Mouse (Mus musculus) midbrain, embryonic 13.5 days (tissue): ENCODE measurements around the gene Pirb. TPM values are rescaled to one million over a fixed set of nuclear protein-coding genes. Genes with fewer than 3 reads are reported as not detected.

Source experiments
- ATAC-seq: fragments of 200-750 bp; cut with Nextera tagmentation; 2 replicates; pipeline ENCODE4 v1.8.0; 2017; ENCODE audit warnings: mild to moderate bottlenecking, moderate TSS enrichment, moderate library complexity
- H3K27ac ChIP-seq: fragments of 300-500 bp; sonication (generic); 2 replicates; pipeline ENCODE4 v1.5.1; 2015; ENCODE audit warnings: inconsistent platforms, mild to moderate bottlenecking, moderate library complexity
- H3K27me3 ChIP-seq: fragments of 300-500 bp; sonication (generic); 2 replicates; pipeline ENCODE4 v1.6.1; 2015; ENCODE audit warnings: mild to moderate bottlenecking, inconsistent platforms
- H3K36me3 ChIP-seq: fragments of 300-500 bp; sonication (generic); 2 replicates; pipeline ENCODE4 v1.6.1; 2015; ENCODE audit warnings: mild to moderate bottlenecking, inconsistent platforms
- H3K4me1 ChIP-seq: fragments of 300-500 bp; sonication (generic); replicated peaks from 2 replicates; pipeline ENCODE4 v1.6.1; 2015; ENCODE audit warnings: inconsistent platforms
- H3K4me2 ChIP-seq: fragments of 300-500 bp; sonication (generic); replicated peaks from 2 replicates; pipeline ENCODE4 v1.6.1; 2015; ENCODE audit warnings: moderate library complexity, mild to moderate bottlenecking, inconsistent platforms
- H3K4me3 ChIP-seq: fragments of 300-500 bp; sonication (generic); replicated peaks from 2 replicates; pipeline ENCODE4 v1.5.1; 2015; ENCODE audit warnings: mild to moderate bottlenecking, inconsistent platforms
- H3K9ac ChIP-seq: fragments of 300-500 bp; sonication (generic); replicated peaks from 2 replicates; pipeline ENCODE4 v1.6.1; 2015; ENCODE audit warnings: mild to moderate bottlenecking, inconsistent platforms
- H3K9me3 ChIP-seq: fragments of 300-500 bp; sonication (generic); 2 replicates; pipeline ENCODE4 v1.6.1; 2016; ENCODE audit warnings: mild to moderate bottlenecking, inconsistent platforms
- WGBS: fragments of 180-500 bp; shearing (Covaris S2); methylation state at CpG from one replicate; pipeline ENCODE4 v1.1.7; 2015; 5-methylcytosine and 5-hydroxymethylcytosine counted together
- polyA plus RNA-seq: library from polyadenylated mRNA; unstranded; fragments of >200 nt; fragmentation: Nextera tagmentation; extraction: Ambion mirVana; gene quantifications from 2 replicates; pipeline ENCODE4 v1.2.1, GENCODE M21; 2015

Gene Pirb
- polyA plus RNA-seq, 1 experiment from 2014 or later: 0.15 TPM

DNA sequence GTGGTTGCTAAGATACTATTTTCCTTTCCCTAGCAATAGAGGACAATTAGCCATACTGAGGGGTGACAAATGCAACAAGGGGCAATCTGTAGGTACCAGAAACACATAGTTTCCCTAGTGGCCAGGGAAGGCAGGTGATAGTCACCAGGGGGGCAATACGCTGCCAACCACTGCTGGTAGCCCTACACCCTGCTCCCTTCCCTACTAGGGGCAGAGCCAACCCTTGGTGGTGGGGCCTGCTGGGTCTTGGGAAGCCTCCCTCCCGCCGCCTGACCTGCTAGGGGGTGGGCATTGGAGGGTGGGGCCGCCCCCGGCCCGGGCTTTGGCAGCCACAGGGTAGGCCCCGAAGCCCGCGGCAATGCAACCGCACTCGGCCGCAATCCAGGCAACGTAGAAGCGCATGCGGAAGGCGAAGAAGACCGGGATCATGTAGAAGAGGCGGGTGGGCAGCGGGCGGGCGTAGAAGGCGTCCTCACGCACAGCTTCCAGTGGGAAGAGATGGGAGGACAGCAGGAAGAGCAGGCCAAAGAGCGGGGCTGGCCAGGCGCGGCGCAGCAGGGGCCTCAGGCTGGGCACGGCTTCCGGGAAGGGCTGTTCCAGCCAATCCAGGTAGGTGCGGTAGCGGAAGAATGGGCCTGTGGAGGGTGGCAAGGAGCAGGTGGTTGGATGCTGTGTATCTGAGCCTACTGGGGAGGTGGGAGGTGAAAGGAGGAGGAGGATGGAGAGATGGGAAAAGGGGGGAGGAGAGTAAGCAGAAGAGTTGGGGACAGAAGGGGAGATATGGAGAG is 34.6 kb downstream of the Pirb start:
- 83% methylated on average over 31 of the region's 31 CpGs for WGBS
- ATAC-seq: no peak
- H3K36me3 ChIP-seq: peaks cover 49% of the 10 kb centered on the region
- no peaks in the 10 kb centered on the region for H3K27me3 ChIP-seq
- H3K9ac ChIP-seq: no peak overlapping the region
- peak overlapping the region; percentile 85 for H3K27ac ChIP-seq
- H3K4me2 ChIP-seq: no peak overlapping the region
- H3K9me3 ChIP-seq: no peaks in the 10 kb centered on the region
- no peak overlapping the region for H3K4me3 ChIP-seq
- peaks cover 24% of the 10 kb centered on the region for H3K4me1 ChIP-seq

DNA sequence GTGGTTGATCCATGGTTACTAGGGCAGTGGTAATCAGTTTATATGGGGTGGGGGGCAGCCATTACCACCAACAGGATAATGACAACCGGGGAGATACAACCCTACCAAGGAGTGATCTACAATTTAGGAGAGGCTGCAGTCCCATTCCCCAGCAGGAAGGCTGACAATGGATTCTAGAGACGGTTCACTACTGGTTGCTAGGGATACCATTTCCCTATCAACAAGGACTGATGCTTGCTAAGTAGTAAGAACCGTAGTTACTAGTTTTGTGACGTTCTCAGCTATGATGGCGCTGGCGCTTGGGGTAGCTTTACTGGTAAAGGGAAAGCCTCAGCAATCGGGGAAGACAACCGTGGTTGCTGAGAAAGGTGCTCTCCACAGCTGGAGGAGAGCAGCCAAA is 35.5 kb downstream of the Pirb start:
- Histone ChIP-seq H3K36me3 (peaks cover 51% of the 10 kb centered on the region), H3K9ac (peak overlapping the region; percentile 36), H3K4me2 (no peak overlapping the region), H3K27me3 (no peaks in the 10 kb centered on the region), H3K9me3 (no peaks in the 10 kb centered on the region), H3K27ac (peak overlapping the region; percentile 85), H3K4me3 (no peak overlapping the region), H3K4me1 (peaks cover 24% of the 10 kb centered on the region)
- 62% methylated on average over 8 of the region's 8 CpGs for WGBS
- peak; percentile 32; the same call in 1 of the 2 replicates for ATAC-seq

DNA sequence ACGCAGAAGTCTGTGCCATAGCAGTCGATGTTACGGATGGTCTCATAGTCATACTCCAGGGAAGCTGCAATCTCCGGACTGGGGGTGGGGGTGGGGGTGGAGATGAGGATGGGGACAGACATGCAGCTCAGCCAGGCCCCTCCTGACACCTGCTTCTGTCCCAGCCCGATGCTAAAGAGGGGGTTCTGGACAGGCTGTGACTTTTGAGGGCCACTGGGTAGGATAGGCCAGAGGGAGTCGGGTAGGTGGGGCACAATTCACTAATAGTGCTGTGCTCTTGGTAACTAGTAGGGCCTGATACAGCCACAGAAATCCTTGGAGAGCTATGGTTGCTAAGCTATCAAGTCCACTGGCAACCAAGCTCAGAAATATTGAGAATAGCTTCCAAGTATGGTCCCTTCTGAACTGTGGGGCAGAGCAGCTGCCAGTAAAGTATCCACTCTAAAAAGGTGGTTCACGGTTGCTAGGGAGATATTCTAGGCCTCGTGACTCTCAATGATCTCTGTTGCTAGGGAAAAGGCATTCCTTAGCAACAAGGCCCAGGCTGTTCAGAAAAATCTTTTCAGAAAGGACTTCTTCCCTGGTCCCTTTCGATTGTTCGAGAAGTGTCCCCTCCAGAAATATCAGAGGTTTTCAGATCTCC is 36.2 kb downstream of the Pirb start:
- Histone ChIP-seq H3K4me3 (no peak overlapping the region), H3K9me3 (no peaks in the 10 kb centered on the region), H3K27me3 (no peaks in the 10 kb centered on the region), H3K36me3 (peaks cover 51% of the 10 kb centered on the region), H3K4me2 (no peak overlapping the region; the same call in 1 of the 2 replicates), H3K4me1 (peaks cover 24% of the 10 kb centered on the region), H3K9ac (peak overlapping the region; percentile 36), H3K27ac (peak overlapping the region; percentile 85)
- ATAC-seq: peak; percentile 77
- 53% methylated on average over 10 of the region's 10 CpGs for WGBS

DNA sequence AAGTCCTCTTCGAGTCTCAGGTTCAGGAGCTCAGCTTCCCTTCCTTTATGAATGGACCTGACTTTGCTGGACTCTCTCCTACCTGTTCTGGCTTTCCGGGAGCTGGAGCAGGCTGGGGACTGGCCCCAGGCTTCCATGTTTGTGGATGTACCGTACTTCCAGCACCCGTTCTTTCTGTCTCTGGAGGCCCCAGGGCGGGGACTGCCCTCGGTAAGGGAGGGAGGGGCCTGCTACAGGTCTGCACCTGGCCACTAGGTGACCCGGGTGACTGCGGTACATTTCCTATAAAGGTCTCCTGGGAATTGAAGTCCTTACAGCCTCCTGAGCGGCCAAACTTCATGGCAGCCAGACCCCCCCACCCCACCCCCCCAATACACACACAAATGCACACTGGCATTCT is 42.8 kb downstream of the Pirb start, which contains the start of gene Tmc4:
TSS of gene Tmc4 (minus strand) at position 212 of the 400 bp plus-strand sequence.
- no peak within 1 kb of the TSS for H3K4me2 ChIP-seq
- no peaks in the 10 kb centered on the region for H3K27me3 ChIP-seq
- no peak within 1 kb of the TSS for H3K27ac ChIP-seq
- WGBS: 58% methylated on average over 9 of the region's 9 CpGs
- H3K9ac ChIP-seq: no peak within 1 kb of the TSS; the same call in 1 of the 2 replicates
- ATAC-seq: no peak
- H3K4me1 ChIP-seq: no peaks in the 10 kb centered on the region
- no peaks in the 10 kb centered on the region for H3K9me3 ChIP-seq
- no peak within 1 kb of the TSS for H3K4me3 ChIP-seq
- peaks cover 12% of the 10 kb centered on the region for H3K36me3 ChIP-seq

DNA sequence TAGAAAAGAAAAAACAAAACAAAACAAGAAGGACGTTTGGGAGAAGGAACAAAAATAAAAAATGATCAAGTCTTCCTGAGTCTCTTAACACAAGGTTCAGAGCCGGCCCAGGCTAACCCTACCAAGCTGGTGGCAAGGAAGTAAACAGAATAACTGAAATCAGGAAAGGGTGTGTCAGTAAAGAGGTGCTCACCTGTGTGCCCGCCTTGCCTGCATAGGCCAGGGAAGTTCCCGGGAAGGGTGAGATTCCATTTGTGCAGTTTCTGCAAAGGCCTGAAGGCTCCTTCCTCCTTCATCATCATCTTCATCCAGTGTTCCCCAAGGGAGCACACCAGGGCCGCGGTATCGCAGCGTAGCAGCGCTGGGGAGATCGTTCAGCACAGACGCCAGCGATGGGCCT is 43.8 kb downstream of the Pirb start:
- Histone ChIP-seq H3K27ac (no peak overlapping the region), H3K4me1 (no peaks in the 10 kb centered on the region), H3K27me3 (no peaks in the 10 kb centered on the region), H3K36me3 (peaks cover 9% of the 10 kb centered on the region), H3K4me2 (no peak overlapping the region), H3K9ac (no peak overlapping the region; the same call in 1 of the 2 replicates), H3K4me3 (no peak overlapping the region), H3K9me3 (no peaks in the 10 kb centered on the region)
- WGBS: 92% methylated on average over 12 of the region's 12 CpGs
- ATAC-seq: no peak

DNA sequence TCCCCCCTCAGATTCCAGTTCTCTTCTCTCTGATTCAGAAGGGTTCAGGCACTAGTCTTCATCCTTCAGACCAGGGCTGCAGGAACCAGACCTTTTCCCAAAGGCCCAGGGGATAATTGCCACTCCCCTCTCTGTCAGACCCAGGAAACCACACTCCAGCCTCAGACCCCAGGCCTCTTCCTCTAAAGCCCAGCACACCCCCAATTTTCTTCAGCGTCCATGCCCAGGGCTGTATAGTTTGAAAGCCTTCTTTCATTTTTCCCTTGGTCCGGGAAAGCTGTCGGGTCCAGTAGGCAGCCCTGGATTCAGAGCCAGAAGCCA is 45.0 kb downstream of the Pirb start:
- no peaks in the 10 kb centered on the region for H3K4me1 ChIP-seq
- no peak overlapping the region for H3K27ac ChIP-seq
- H3K4me2 ChIP-seq: no peak overlapping the region
- H3K9ac ChIP-seq: no peak overlapping the region
- no peaks in the 10 kb centered on the region for H3K9me3 ChIP-seq
- H3K27me3 ChIP-seq: no peaks in the 10 kb centered on the region
- ATAC-seq: no peak; the same call in 1 of the 2 replicates
- H3K36me3 ChIP-seq: peaks cover 6% of the 10 kb centered on the region
- no peak overlapping the region for H3K4me3 ChIP-seq
- 89% methylated on average over 3 of the region's 3 CpGs for WGBS

DNA sequence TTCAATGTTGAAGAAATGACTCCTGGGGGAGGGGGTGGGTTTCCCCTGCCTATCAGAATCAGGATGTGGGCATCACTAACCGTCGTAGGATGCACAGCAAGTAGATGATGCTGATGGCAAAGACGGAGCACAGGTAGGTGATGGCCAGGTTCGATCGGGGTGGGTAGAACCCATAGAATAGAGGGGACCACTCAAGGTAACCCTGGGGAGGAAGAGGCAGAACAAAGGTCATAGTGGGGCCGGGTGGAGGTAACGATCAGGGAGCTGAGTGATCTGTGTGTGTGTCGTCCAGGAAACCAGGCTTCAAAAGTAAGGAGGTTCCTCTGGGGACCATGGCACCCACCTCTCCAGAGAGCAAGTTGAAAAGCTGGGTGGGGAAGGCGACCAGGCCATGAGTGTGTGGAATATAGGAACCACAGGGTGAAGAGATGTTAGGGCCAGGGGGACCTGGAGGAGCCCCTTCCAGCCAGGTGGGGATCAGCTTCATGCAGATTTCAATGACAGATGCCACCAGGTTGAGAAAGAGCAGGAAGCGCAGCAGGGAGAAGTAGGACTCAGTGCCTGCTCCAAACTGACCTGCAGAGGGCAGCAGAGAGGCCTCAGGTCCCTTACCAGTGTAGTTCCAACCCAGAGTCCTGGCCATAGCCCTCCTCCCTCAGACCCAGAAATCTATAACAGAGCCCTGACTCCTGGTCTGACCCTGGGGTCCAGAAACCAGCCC is 45.5 kb downstream of the Pirb start:
- Histone ChIP-seq H3K4me3 (no peak overlapping the region), H3K27me3 (no peaks in the 10 kb centered on the region), H3K27ac (no peak overlapping the region), H3K36me3 (peaks cover 4% of the 10 kb centered on the region; the same call in 1 of the 2 replicates), H3K4me2 (no peak overlapping the region), H3K4me1 (no peaks in the 10 kb centered on the region), H3K9ac (no peak overlapping the region), H3K9me3 (no peaks in the 10 kb centered on the region)
- ATAC-seq: peak; percentile 92
- 73% methylated on average over 10 of the region's 10 CpGs for WGBS

DNA sequence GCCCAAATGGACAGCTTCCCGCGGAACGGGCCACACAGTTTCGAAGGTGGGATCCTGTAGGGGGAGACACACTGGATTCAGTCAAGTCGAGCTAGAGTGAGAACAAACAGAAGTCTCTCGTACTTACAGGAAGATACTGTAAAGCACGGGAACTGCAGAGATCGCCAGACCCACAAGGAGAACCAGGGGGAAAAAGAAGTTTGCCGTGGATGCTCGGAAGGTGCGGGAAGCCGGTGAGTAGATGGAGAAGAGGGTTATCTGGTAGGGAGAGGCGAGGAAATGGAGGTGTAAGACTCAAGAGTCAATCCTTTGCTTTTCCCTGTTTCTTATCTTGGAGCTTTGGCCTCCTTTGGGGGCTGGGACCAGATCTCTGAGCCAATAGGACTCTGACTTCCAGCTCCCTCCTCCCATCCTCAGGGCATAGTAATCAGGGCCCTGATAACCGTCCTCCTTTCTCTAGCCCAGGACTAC is 53.2 kb downstream of the Pirb start:
- Histone ChIP-seq H3K4me3 (no peak overlapping the region), H3K4me1 (peaks cover 24% of the 10 kb centered on the region), H3K9me3 (no peaks in the 10 kb centered on the region), H3K27me3 (no peaks in the 10 kb centered on the region), H3K9ac (peak overlapping the region; percentile 10; the same call in 1 of the 2 replicates), H3K36me3 (peaks cover 13% of the 10 kb centered on the region), H3K27ac (no peak overlapping the region), H3K4me2 (no peak overlapping the region)
- WGBS: 24% methylated on average over 14 of the region's 14 CpGs
- ATAC-seq: no peak

DNA sequence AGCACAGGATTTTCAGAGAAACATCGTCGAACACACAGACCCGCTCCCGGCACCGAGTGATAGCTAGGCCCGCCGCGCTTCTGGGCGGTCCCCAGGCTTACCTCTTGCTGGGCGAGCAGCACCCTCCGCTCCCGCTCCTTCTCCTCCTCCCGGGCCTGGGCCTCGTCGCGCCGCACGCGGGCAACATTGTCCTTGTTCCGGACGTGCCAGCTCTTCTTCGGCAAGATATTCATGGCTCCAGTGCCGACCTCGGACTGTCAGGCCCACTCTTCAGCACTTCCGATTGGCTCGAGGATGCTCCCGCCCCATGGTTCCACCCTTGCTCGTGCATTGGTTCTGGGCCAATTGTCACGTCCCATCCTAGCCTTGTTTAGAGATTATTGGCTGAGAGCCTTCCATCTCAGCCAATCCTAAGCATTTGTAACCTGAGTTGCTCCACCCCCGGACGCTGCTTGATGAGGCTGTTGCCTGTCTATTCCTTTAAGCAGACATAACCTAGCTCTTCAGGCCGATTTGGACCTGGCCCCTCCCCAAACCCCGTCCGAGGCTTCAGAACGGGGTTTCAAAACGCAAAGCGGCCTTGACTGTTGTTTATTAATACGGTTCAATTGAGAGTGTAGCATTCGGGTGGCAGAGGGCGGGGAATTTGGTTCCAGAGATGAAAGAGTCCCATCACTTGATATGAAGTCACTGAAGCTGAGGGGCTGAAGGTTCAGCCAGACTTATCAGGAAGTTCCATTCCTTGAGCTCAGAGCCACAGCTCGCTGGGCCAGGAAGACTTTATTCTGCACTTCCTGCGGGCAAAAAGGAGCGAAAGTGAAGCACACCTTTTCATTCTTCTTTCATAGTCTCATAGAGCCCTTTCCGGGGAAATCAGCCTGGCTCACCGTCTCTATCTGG is 54.7 kb downstream of the Pirb start, which contains the start of gene Leng1:
TSS of gene Leng1 (minus strand) at position 626 of the 900 bp plus-strand sequence.
- H3K9me3 ChIP-seq: no peaks in the 10 kb centered on the region
- 4% methylated on average over 45 of the region's 45 CpGs for WGBS
- peak; percentile 99 for ATAC-seq

DNA sequence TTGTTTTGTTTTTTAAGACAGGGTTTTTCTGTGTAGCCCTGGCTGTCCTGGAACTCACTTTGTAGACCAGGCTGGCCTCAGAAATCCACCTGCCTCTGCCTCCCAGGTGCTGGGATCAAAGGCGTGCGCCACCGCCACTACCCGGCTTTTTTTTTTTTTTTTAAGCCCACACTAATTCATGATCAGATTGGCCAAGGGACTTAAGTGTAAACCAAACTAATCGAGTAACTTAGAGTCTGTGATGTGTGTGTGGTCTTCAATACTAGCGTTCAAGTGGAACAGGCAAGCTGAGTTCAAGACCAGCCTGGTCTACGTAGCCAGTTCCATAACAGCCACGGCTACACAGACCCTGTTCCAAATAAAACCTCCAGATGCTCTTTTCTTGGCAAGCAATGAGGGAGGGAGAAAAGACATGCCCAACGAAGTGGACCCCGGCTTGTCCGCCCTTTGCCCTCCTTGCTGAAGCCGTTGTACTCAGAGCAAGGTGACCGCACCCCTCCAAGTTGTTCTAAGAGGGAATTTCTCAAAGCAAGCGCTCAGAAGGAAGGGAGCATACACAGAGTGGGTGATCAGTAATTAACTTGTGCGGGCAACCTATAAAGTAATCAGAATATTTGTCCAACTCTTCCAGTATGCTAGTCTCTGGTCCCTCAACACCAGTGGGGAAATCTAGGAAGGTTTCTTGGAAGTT is 55.5 kb downstream of the Pirb start:
- H3K4me2 ChIP-seq: peak overlapping the region; percentile 84
- no peaks in the 10 kb centered on the region for H3K9me3 ChIP-seq
- H3K4me3 ChIP-seq: peak overlapping the region; percentile 72
- H3K27me3 ChIP-seq: no peaks in the 10 kb centered on the region
- peaks cover 24% of the 10 kb centered on the region for H3K4me1 ChIP-seq
- 30% methylated on average over 15 of the region's 15 CpGs for WGBS
- peak; percentile 28 for ATAC-seq
- peak overlapping the region; percentile 76 for H3K9ac ChIP-seq
- H3K27ac ChIP-seq: peak overlapping the region; percentile 67
- peaks cover 36% of the 10 kb centered on the region for H3K36me3 ChIP-seq

More for the DNA sequence above, 54.7 kb downstream of the Pirb start, which contains the start of gene Leng1:
- Histone ChIP-seq H3K4me3 (peak within 1 kb of the TSS; percentile 72), H3K4me2 (peak within 1 kb of the TSS; percentile 84), H3K9ac (peak within 1 kb of the TSS; percentile 76), H3K36me3 (peaks cover 28% of the 10 kb centered on the region), H3K4me1 (peaks cover 24% of the 10 kb centered on the region), H3K27me3 (no peaks in the 10 kb centered on the region), H3K27ac (peak within 1 kb of the TSS; percentile 67)
